Mouse (Mus musculus) left cerebral cortex, postnatal 10 days (tissue): Measurements from ENCODE around the gene Wwc1. TPM values are rescaled to one million over a fixed set of nuclear protein-coding genes. Genes with fewer than 3 reads are reported as not detected.

Source experiments
- DNase-seq, 2 experiments: peaks; one replicate each; pipeline ENCODE4 v3.0.0; 2021 to 2022; ENCODE audit warnings: low spot score in 2 of 2, mixed read lengths in 1 of 2; ENCODE audit errors: extremely low spot score in 1 of 2
- intact Hi-C: fragments of 180-260 bp; cut with DNase I; formaldehyde crosslinking; loops from one replicate; pipeline ENCODE4 v1.15.1; 2025
- total RNA-seq, 2 experiments: library from RNA; stranded (reverse); gene quantifications; 2 replicates each; pipeline ENCODE4 v1.2.3; 2021

The Wwc1 gene
- 100 to 1,000 TPM; 127 to 158 TPM for total RNA-seq

DNA sequence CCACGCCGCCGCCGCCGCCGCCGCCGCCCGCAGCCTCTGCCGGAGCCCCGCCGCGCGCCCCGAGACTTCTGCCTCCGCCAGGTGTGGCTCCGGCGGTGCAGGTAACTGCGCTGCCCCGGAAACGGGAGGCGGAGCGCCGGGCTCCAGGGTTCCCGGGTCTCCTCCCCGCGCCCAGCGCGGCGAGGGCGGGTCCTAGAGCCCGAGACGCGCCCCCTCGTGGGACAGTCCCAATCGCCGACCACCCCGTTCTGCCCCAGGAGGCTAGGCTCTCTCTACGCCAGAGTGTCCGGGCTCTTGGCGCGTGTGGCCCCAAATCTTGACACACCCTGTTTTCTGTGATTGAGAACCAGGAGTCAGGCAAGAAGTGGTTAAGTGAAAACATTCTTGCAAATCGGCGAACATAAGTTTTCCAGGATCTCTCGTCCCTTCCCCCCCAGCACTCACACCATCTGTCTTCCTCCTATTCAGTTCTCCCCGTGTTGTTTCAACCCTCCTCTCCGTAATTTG, at the start of gene Wwc1:
Wwc1 (minus strand) TSS at position 117 of the 507 bp plus-strand sequence.
- DNase-seq, result peak; percentile 60 to 75
- intact Hi-C loops, result loop anchor here (2.0 to 5.0 kb wide), 2 partner anchors 62 to 123 kb away; no protein-coding TSS in a partner anchor

DNA sequence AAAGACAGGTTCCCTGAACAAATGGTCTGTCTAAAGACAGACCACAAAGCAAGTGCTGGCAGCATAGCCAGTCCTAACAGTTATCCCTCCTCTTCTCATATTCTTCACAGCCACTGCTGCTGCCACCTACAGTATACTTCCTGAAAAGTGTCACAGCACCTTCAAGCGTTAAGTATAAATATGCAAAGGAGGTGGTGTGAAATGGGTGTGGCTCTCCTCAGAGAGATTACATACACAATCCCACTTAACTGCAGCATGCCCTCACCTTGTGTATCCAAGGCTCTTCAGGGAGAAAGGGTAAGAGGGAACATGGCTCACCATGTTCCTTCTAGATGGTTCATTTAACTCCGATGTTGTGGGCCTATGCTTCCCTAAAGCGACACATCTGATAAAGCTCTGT, 39.7 kb upstream of the Wwc1 start:
- intact Hi-C loops, result no loop called here

GRCm38 (mm10) chr11:36013179-36013578, 32.9 kb upstream of the Wwc1 start:
- no peak for DNase-seq
- intact Hi-C loops, result no loop called here

More for the DNA sequence above, 39.7 kb upstream of the Wwc1 start:
- no peak for DNase-seq

DNA sequence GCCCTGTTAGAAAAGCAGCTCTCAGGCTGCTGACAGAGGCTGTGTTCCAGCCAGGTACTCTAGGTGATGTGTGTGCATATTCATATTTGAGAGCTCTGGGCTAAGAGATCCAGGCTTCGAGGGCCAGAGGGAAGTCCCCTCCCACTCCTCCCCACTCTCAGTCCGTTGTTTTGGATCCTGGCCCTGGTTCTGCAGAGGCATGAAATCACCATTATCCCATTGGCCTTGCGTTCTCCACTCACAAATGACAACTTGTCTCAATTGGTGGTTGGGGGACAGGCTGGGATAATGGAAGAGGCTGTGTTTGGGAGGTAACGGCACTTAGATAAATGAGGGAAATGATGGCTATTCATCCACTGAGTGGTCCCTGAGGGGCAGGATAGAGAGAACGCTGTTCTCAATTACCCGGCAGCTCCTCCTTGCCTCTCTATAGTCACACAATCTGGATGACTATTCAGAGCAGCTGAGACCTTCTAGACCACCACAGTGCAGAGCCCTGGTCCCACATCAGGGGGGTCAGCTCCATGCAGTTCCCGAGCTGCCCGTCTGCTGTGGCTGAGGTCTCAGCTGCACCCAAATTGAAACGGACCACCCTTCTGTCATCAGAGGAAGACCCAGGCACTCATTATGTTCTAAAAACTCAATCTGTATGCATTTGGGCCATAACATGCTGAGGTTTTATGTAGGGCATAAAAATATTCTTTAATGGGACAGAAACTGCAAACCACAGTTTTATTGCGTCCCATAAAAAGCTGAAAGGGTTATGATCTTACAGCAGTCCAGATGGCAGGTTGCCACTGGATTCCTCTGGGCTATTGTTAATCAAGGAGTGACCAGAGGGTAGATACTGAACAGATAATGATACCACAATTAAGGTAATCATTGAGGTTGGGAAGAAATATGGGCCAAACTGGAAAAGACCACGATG, 29.2 kb upstream of the Wwc1 start:
- no peak for DNase-seq
- intact Hi-C loops, result no loop called here

GRCm38 (mm10) chr11:36002900-36003299, 22.6 kb upstream of the Wwc1 start:
- no peak for DNase-seq
- intact Hi-C loops, result loop anchor here (5.0 kb wide), 1 partner anchor 166 kb away; no protein-coding TSS in a partner anchor

- DNase-seq, result peak; percentile 85 to 94
- intact Hi-C loops, result loop anchor here (5.0 kb wide), 1 partner anchor 164 kb away; no protein-coding TSS in a partner anchor
Measured at GRCm38 (mm10) chr11:36001282-36001970, 21.1 kb upstream of the Wwc1 start.

DNA sequence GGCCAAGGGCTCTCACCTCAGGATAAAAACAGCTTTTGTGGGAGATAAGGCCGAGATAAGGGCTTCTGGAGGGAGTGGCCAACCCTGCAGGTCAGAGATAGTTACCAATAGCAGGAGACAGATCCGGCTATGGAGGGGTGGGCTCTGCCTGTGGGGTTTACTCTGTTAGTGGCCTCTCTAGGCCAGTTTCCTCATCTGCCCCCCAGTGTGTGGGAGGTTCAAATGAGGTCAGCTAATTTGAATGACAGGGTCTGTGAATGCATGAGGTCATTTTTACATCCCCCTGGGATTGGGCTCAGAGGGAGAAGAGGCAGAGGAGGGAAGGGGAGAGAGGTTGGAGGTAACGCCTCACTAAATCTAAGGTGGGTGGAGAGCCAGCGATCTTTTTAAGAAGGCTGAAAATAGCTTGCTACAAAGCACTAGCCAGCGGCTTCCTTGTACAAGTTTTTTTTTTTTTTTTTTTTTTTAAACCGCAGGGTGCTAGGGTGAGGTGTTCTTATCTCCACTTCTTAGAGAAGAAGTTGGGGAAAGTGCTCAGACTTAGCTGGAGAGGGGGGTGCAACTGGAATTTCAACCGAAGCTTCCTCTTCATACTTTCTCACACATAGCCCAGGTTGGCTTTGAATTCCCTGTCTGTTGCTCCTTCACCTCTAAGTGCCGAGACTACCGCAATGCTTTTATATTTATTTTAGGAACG, 20.4 kb upstream of the Wwc1 start:
- intact Hi-C loops, result loop anchor here (5.0 kb wide), 1 partner anchor 163 kb away; no protein-coding TSS in a partner anchor
- DNase-seq, result no peak

GRCm38 (mm10) chr11:36000038-36000437, 19.7 kb upstream of the Wwc1 start:
- no peak for DNase-seq
- intact Hi-C loops, result loop anchor here (5.0 kb wide), 1 partner anchor 163 kb away; no protein-coding TSS in a partner anchor

- DNase-seq, result no peak
Measured at GRCm38 (mm10) chr11:35998048-35998447, 17.7 kb upstream of the Wwc1 start.

GRCm38 (mm10) chr11:35995310-35995709, 15.0 kb upstream of the Wwc1 start:
- DNase-seq, result no peak
- intact Hi-C loops, result loop anchor here (5.0 kb wide), 1 partner anchor 138 kb away; no protein-coding TSS in a partner anchor

More at GRCm38 (mm10) chr11:35998048-35998447, 17.7 kb upstream of the Wwc1 start:
- intact Hi-C loops, result loop anchor here (5.0 kb wide), 1 partner anchor 141 kb away; no protein-coding TSS in a partner anchor

DNA sequence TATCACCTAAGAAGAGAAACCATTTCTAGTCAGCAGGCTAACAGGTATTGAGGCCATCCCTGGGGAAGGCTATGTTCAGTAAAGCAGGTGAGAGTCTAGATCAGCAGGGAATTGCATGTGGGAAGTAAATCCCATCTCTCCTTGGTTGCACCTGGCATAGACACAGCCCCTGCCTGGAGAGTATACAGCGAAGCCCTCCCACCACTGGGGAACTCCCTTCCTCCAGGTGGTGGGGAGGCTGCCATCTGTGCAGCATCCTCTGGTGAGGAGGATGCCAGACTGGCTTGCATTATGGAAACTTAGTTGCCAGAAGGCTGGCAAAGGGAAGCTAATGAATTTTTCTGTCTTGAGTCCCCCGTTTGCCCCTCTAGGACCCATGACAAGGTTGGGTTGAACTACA, 11.5 kb upstream of the Wwc1 start:
- intact Hi-C loops, result no loop called here
- DNase-seq, result no peak

- no peak for DNase-seq
- intact Hi-C loops, result no loop called here
Measured at GRCm38 (mm10) chr11:35989967-35990366, 9.6 kb upstream of the Wwc1 start.

- intact Hi-C loops, result no loop called here
- peak; percentile 81 to 82 for DNase-seq
Measured at GRCm38 (mm10) chr11:35985841-35986393, 5.6 kb upstream of the Wwc1 start.

GRCm38 (mm10) chr11:35982734-35983133, 2.4 kb upstream of the Wwc1 start:
- intact Hi-C loops, result loop anchor here (5.0 kb wide), 1 partner anchor 125 kb away; no protein-coding TSS in a partner anchor
- no peak for DNase-seq

GRCm38 (mm10) chr11:35979733-35980410, 455 bp downstream of the Wwc1 start:
- peak in 1 of 2 experiments; percentile 53 for DNase-seq
- intact Hi-C loops, result loop anchor here (2.0 to 5.0 kb wide), 2 partner anchors 61 to 123 kb away; no protein-coding TSS in a partner anchor

GRCm38 (mm10) chr11:35979266-35979732, 1.0 kb downstream of the Wwc1 start:
- intact Hi-C loops, result no loop called here
- DNase-seq, result no peak

DNA sequence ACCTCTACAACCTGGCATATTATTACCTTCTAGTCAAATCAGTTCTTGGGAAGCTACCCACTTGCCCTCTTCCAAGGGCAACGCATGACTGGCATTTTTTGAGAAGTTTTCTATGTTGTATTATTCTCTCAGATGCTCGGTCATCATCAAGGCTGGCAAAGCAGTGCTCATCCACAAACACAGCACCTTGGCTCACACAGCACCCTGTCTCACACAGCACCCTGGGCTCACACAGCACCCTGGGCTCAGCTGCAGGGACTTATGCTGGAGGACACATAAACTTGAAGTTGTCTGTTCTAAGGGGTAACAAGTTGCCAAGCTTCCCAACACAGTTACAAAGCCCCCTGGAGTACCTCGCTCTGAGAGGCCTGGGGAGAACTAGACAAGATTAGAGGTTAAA, 2.5 kb downstream of the Wwc1 start:
- DNase-seq, result no peak
- intact Hi-C loops, result no loop called here
